Mouse (Mus musculus): ENCODE measurements around the gene B3gat3.
"Not testable (repeated sequence)": the region's sequence is repeated elsewhere in the genome, so short reads cannot be mapped to it uniquely, and the experiment has no call there.

B3gat3 gene

DNA sequence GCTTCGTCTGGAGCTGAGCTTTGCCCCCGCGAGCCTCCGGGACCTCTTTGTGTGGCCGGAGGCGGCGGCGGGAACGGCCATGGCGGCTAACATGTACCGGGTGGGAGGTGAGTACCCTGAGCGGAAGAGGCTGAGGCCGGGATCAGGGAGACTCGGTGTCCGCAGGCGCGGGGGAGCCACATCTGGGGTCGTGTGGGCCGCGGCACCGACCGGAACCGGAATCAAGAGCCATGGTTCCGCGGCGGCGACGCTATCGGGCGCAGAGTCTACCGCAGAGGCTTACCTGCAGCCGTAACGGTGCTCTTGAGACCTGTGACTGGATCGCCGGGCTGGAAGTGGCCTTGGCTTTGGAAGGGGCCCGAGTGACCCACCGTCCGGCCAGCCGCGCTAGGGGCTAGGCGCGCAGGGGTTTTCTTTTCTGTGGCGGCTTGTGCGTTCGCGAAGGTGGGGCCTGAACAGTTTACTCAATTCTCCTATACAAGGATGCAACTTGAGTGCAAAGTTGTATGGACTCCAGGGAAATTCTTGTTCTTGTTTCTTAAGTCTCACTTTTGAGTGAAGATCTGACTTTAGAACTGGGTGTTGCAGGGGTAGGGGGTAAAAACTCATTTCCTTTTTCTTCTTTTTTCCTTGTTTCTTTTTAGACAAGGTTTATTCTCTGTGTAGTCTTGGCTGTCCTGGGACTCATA lies 22.2 kb downstream of the B3gat3 start:
- DNase-seq (ENCODE audit: low read depth, low spot score), result no peak

DNA sequence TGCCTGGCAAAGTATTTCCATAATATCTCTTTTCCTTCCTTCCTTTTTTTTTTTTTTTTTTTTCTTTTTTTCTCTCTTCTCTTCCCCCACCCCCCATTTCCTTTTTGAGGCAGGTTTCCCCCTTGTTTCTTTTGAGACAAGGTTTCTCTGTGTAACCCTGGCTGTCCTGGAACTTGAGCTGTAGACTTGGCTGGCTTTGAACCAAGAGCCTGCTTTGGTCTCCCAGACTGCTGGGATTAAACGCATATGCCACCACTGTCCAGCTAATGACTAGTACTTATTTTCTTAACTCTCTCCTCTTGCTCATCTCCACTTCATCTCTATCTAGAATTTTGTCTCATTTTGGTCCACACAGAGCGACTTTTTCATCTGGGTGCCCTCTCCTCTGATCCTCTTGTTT lies 22.9 kb downstream of the B3gat3 start:
- DNase-seq (ENCODE audit: low read depth, low spot score), result no peak

DNA sequence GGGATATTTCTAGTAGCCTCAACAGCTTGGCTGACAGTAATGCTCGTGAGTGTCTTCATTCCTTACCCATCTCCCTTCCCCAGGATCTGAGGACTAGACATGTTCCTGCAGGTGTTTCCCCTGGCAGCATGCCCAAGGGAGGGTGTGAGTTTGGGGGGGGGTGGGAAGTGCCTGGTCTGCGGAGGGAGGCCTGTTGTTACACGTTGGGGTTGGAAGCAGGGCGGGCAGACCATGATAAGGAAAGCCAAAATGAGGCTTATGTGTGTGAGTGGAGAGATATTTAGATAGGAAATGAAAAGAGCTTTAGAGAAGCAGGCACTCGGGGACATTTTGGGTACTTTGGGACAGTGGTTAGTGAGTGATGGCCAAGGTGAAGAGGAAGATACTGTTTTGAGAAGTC lies 23.9 kb downstream of the B3gat3 start:
- DNase-seq (ENCODE audit: low read depth, low spot score), result no peak

DNA sequence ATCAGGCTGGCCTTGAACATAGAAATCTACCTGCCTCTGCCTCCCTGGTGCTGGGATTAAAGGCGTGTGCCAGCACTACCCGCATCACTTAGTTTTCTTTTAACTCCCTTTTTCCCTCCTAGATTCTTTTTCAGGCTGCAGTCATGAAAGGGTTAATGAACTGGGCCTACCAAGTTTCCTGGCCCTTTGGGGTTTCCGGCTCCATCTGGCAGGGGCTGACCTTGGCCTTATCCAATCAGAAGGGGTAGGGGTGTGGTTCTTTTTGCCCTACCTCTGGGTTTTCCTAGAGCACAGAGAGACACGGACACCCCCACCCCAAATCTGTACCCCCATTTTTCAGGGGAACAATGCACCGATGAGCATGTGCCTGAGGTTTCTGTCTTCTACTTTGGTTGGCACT lies 24.6 kb downstream of the B3gat3 start:
- no peak for DNase-seq (ENCODE audit: low read depth, low spot score)

DNA sequence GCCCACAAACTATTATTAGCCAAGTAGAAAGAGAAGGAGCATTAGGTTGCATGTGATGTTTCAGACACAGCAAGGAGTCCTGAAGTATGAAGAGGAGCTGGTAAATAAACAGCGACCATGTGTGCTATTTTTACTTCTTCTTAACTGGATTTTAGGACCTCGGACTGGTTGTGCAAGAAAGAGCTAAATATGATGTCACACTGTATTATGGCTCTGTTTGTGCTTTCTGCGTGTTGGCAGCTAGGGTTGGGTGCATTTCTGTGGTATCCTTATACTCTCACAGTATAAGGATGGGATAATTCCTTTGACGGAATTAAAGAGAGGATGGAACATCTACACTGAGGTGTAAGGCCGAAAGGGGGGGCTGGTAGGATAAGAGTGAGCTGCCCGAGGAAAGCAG lies 25.1 kb downstream of the B3gat3 start:
- DNase-seq (ENCODE audit: low read depth, low spot score), result no peak

DNA sequence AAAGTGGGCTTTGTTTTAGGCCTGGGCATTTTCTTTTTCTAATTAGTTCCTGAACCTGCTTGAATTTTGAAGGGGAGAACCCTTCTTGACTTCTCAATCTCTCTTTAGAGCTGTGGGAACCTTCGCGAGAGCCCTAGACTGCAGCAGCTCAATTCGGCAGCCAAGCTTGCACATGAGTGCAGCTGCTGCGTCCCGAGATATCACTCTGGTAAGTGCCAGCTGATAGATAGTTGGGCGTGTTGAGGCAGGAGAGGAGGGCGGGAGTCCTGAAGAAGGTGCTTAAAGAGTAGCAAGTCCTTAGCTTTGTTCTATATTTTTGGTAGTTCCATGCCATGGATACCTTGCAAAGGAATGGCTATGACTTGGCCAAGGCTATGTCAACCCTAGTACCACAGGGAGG lies 26.8 kb downstream of the B3gat3 start:
- no peak for DNase-seq (ENCODE audit: low read depth, low spot score)

DNA sequence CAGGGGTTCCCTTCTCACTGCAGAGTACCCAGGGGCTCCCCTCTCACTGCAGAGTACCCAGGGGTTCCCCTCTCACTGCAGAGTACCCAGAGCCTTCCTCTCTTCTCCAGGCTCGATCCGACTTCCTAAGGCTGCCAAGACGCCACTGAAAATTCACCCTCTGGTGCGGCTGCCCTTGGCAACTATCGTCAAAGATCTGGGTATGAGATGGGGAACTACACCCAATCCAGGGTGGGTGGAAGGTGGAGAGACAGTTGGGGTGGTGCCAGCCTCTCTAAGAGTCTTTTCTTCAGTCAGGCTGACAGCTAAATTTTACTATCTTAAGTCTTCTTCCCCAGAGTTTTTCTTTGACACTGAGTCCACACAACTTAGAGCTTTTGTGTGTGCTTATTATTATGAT lies 30.0 kb downstream of the B3gat3 start:
- no peak for DNase-seq (ENCODE audit: low read depth, low spot score)

DNA sequence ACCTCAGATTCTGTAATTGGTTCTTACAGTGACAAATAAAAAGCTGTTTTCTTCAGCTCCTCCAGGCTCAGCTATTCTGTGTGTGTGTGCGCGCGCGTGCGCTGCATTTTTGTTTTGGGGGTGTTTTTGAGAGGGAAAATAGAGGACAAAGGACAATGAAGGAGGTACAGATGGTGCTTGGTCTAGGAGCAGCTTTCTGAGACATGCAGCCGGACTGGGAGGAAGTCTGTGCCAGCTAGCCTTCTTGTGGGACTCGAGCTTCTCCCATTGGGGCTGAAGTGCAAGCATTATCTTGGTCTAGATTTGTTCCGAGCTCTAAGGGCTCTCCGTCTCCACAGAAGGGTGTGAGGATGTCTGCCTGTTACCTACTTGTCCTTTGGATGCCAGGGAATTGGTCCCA lies 32.1 kb downstream of the B3gat3 start:
- no peak for DNase-seq (ENCODE audit: low read depth, low spot score)

DNA sequence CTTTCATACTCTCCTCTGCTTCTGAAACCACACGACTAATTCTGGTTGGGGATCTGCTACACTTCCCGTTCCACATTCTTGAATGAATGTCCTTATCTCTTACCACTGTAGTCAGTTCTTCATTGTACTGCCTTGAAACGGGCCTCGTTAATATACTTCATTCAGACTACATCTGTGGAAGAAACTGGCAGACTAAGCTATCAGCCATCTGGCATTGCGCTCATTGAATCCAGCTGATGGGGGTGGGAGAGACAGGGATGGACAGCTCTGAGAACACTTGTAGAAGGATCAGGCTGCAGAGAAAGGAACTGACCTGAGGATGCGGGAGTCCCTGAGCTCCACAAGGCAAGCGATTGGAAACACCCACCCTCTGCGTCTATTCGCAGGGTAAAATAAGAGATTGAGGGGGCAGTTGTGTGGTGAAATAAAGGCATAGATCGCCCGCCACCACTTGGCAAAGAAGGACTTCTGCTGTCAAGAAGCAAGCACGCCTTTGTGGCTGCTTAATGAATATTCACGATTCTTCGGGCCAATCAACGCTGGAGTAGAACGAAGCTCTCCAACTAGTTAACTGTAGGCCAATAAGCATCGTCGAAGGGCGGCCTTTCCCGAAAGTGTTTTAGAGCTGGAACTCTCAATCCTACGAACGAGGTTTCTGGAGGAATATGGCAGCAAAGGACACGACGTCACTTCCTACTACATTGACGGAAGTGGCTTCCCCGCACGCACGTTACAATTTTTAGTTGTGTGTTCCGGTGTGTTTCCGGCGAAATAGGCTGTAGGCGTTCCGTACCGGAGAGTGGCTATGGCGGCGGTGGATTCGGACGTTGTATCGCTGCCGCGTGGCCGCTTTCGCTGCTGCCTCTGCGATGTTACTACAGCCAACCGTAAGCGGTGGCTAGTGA lies 33.2 kb downstream of the B3gat3 start, which contains the start of gene Tut1:
Tut1 (plus strand) TSS at position 713 of the 905 bp plus-strand sequence.
- peak; percentile 92 for DNase-seq (ENCODE audit: low read depth, low spot score)

DNA sequence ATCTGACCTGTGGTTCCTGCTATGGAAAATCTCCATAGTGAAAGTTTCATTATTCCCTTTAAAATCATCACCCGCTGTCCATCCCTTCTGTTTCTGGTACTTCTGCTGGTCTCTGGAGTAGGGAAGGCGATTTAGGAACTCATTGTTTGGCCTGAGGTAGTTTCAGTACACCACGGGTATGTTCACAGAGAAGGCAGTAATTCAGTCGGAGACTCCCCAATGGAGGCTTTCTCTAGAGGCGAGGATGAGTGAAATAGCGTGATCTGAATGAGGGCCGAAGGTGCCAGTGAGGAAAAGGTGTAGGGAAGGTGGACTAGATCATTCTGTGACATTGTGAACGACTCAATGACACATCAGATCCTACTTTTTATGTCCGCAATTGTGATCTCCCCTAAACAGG lies 34.0 kb downstream of the B3gat3 start:
- DNase-seq (ENCODE audit: low read depth, low spot score), result no peak

DNA sequence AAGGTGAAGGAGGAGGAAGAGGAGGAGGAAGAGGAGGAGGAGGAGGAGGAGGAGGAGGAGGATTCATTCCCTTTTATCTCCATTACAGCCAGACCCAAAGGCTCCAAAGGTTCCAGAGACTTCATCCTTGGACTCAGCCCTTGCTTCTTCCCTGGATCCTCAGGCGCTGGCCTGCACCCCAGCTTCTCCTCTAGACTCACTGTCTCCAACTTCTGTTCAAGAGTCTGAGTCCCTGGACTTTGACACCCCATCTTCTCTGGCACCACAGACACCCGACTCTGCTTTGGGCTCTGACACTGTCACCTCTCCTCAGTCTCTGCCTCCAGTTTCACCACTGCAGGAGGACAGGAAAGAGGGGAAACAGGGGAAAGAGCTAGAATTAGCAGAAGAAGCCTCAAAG lies 42.1 kb downstream of the B3gat3 start:
- DNase-seq (ENCODE audit: low read depth, low spot score), result no peak

DNA sequence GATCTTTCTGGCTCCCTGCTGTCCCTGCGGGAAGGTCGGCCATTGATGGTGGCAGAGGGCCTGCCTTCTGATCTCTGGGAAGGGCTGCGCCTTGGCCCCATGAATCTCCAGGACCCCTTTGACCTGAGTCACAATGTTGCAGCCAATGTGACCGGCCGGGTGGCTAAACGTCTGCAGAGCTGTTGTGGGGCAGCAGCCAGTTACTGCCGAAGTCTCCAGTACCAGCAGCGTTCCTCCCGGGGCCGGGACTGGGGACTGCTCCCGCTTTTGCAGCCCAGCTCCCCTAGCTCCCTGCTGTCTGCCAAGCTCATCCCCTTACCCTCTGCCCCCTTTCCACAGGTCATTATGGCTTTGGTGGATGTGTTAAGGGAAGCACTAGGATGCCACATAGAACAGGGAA lies 44.9 kb downstream of the B3gat3 start:
- no peak for DNase-seq (ENCODE audit: low read depth, low spot score)

DNA sequence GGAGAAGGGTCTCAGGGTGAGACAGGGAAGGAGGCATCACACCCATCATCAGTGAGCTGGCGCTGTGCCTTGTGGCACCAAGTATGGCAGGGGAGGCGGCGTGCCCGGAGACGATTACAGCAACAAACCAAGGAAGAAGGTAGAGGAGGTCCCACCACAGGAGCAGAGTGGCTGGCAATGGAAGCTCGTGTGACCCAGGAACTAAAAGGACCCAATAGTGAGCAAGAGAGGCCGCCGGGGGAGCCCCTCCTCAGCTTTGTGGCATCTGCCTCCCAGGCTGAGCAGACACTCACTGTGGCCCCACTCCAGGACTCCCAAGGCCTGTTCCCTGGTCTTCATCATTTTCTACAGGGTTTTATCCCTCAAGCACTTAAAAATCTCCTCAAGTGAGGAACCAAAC lies 45.6 kb downstream of the B3gat3 start:
- DNase-seq (ENCODE audit: low read depth, low spot score), result no peak

DNA sequence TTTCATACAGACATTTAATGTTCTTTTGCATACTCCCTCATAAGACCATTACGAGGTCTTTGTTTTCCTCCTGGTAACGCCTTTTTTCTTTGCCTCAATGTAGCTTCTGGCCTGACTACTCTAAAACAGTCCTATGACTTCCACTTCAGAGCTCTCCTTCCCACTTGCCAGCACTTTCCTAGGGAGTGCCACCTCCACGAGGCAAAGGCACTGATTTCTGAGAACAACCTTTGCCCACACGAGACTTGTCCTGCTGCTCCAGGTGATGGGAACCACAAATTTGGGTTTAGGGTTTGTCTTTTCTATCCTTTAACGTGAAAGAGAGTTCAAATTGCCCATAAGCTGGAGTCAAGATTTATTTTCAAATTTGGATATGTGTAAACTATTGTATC lies 46.0 kb downstream of the B3gat3 start:
- no peak for DNase-seq (ENCODE audit: low read depth, low spot score)

DNA sequence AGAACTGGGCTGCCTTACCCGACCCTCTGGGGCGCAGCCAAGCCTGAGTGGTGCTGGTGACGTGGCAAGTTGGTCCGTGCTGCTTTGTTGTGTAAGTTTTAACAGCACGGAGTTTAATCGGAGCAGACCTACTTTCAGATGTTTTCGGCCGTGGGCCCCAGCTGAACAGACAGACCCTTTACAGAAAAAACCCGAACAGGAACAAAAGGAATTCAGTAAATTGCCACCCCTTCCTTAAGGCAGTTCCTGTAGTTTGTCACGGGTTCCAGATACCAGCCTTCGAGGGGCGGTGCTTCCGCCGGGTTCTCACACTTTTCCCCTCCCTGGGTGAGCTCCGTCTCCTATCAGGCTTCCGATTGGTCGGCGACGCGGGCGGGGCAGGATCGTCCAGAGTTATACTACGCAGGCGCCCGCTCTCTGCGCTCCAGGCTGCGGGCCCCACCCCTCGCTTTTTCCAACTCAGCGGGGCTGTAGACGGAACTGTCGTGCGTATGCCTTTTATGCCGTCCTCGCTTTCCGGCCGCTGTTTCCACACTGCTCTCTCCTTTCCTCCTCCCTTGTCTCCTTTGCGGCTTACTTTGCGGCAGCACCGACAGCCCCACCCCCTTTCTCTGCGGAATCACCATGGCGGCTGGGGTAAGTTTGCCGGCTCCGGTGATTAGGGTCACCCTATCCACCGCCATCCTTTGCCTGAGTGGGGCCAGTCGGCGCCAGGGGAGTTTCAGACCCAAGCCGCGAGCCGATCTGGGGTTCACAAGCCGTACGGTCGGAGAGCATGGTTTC lies 46.6 kb downstream of the B3gat3 start, which contains the start of gene Eef1g:
Eef1g (plus strand) TSS at position 452 of the 783 bp plus-strand sequence.
- peak; percentile 99 for DNase-seq (ENCODE audit: low read depth, low spot score)

DNA sequence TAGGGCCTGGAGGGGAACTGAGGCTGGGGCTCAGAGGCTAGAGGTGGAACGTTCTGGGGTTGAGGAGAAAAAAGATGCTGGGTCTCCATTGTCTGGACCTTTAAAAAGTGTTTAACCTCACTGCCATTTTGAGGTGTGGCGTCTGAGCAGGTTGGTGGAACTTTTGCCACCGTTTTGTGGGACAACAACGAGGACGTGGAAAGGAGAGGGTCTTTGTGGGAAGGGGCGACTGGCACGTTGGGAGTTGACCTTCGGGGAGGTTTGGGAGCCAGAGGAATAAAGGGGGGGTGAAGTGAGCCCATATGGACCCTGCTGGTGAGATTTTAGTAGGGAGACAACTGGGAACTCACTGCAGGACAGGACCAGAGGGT lies 47.2 kb downstream of the B3gat3 start:
- DNase-seq (ENCODE audit: low read depth, low spot score), result no peak

DNA sequence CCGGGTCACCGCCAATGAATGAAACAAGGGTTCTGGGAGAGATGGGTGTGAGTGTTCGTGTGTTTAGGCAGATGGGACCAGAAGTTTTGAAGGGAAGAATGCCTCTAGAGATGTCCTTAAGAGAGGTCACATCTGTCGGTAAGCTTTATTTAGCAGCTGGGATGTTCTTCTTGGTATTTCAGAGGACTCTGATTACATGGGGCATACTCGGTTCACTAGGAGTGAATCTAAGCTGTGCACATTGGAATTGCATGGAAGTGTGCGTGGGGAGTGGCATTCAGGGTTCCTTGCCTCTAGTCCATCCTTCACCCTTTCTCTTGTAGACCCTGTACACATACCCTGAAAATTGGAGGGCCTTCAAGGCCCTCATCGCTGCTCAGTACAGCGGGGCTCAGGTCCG lies 47.7 kb downstream of the B3gat3 start:
- peak; percentile 54 for DNase-seq (ENCODE audit: low read depth, low spot score)

DNA sequence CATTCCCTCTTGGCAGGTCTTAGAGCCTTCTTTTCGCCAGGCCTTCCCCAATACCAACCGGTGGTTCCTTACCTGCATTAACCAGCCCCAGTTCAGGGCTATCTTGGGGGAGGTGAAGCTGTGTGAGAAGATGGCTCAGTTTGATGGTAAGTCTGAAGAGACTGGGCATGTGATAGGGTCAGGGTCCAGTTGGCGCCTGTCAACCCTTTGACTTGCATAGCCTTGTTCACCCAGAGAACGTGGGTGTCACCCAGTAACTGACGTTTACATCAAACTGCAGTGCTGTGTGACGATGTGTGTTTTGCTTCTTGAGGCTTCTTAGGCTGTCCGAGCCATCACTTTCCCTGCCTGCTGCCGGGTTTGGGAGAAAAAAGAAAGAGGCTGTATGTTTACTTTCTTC lies 52.3 kb downstream of the B3gat3 start:
- not testable (repeated sequence) for DNase-seq (ENCODE audit: low read depth, low spot score)

DNA sequence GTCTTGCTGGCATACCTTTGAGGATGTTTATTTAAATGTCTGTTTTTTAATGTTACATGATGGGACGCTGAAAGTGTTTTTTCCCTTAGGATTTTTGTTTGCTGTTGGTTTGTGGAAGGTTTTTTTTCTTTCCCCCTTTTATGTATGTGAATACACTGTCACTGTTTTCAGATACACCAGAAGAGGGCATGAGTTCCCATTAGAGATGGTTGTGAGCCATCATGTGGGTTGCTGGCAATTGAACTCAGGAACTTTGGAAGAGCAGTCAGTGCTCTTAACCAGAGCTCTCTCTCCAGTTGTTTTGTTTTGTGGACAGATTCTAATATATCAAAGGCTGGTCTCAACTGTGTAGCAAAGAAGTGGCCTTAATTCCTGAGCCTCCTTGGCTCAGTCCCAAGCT lies 54.5 kb downstream of the B3gat3 start:
- no peak for DNase-seq (ENCODE audit: low read depth, low spot score)

DNA sequence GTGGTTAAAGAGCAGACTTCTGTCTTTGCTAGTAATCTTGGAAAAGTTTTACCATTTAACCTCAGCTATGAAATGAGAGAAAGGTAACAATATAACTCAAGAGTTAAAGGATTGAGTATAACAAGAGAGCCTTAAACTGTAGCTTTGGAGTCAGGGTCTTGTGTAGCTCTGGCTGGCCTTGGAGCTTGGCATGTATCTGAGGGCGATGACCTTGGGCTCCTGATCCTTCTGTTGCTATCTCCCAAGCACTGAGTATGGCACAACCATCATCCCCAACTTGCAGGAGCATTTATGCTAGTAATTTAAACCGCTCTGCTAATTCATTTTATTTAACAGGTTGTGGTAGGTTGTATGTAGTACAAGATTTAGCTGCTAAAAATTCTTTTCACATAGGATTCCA lies 55.3 kb downstream of the B3gat3 start:
- DNase-seq (ENCODE audit: low read depth, low spot score), result no peak

DNA sequence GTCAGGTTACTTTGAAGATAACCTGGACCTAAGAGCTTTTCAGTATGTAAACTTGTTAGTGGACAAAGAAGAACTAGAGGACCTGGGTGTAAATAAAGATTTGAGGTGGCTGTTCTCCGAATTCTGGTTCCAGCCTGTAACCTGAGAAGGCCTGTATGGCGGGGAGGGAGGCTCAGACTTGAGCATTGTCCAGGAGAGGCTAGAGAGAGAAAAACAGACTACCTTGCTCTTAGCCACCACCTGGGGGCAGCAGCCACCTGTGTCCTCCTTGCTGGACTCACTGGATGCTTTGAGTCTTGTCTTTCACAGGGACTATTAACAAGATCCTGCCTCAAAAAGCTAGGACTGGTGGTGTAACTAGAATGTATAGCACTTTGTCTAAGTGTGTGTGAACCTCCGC lies 56.4 kb downstream of the B3gat3 start:
- DNase-seq (ENCODE audit: low read depth, low spot score), result peak; percentile 88

Measured in skeletal muscle tissue, adult 2 months (tissue).